Mouse (Mus musculus) kidney, embryonic 16.5 days (tissue): ENCODE data around the gene Bmp5. TPM values are rescaled to one million over a fixed set of nuclear protein-coding genes. Genes with fewer than 3 reads are reported as not detected.

Experiments used
- ATAC-seq: fragments of 200-750 bp; cut with Nextera tagmentation; 2 replicates; pipeline ENCODE4 v1.8.0; 2017; ENCODE audit warnings: moderate TSS enrichment; ENCODE audit not compliant: low FRiP score, low TSS enrichment
- H3K27ac ChIP-seq: fragments of 300-500 bp; sonication (generic); 2 replicates; pipeline ENCODE4 v1.5.1; 2014; ENCODE audit warnings: low read length
- H3K27me3 ChIP-seq: fragments of 300-500 bp; sonication (generic); 2 replicates; pipeline ENCODE4 v1.6.1; 2014; ENCODE audit warnings: low read length, control low read depth, mixed read lengths; ENCODE audit not compliant: insufficient read depth
- H3K36me3 ChIP-seq: fragments of 300-500 bp; sonication (generic); 2 replicates; pipeline ENCODE4 v1.6.1; 2014; ENCODE audit warnings: low read length, control low read depth, mixed read lengths; ENCODE audit not compliant: insufficient read depth
- H3K4me1 ChIP-seq: fragments of 300-500 bp; sonication (generic); 2 replicates; pipeline ENCODE4 v1.6.1; 2014; ENCODE audit warnings: low read length, control low read depth, mixed read lengths; ENCODE audit not compliant: insufficient read depth
- H3K4me2 ChIP-seq: fragments of 300-500 bp; sonication (generic); replicated peaks from 2 replicates; pipeline ENCODE4 v1.6.1; 2014; ENCODE audit warnings: low read depth, low read length
- H3K4me3 ChIP-seq: fragments of 300-500 bp; sonication (generic); 2 replicates; pipeline ENCODE4 v1.5.1; 2014; ENCODE audit warnings: mild to moderate bottlenecking, low read length
- H3K9ac ChIP-seq: fragments of 300-500 bp; sonication (generic); replicated peaks from 2 replicates; pipeline ENCODE4 v1.6.1; 2014; ENCODE audit warnings: low read length
- H3K9me3 ChIP-seq: fragments of 300-500 bp; sonication (generic); 2 replicates; pipeline ENCODE4 v1.6.1; 2016; ENCODE audit warnings: low read length, control low read depth
- WGBS: fragments of 180-500 bp; shearing (Covaris S2); extraction: QIAGEN DNeasy Blood & Tissue Kit; methylation state at CpG from one replicate; pipeline ENCODE4 v1.1.7; 2014; 5-methylcytosine and 5-hydroxymethylcytosine counted together
- microRNA-seq: library from miRNA; unstranded; fragments of <30 nt; microRNA quantifications from one replicate; pipeline ENCODE4, GENCODE M21; 2016
- polyA plus RNA-seq: library from polyadenylated mRNA; unstranded; fragments of >200 nt; fragmentation: Nextera tagmentation; extraction: Ambion mirVana; gene quantifications from 2 replicates; pipeline ENCODE4 v1.2.1, GENCODE M21; 2015

Gene Bmp5
- polyA plus RNA-seq, 1 experiment from 2014 or later = 1.9 TPM

DNA sequence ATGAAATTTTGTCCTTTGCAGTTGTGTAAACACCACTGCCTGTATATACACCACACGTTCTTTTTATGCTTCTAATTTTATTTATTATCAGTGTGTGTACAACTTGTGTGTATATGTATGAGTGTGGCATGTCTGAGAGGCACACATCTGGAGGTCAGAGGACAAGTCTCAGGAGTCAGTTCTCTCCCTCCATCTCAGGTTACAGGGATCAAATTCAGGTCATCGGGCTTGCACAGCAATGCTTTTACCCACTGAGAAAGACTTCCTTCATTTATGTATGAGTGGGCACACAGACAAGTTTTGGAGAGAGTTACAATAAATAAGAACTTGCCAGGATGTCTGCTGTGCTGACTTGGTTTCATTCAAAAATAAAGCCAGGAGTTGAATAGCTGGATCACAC lies 140.9 kb downstream of the Bmp5 start:
- 13% methylated on average over 2 of the region's 2 CpGs for WGBS
- Histone ChIP-seq H3K27me3 (no peaks in the 10 kb centered on the region), H3K9ac (no peak overlapping the region), H3K4me1 (no peaks in the 10 kb centered on the region), H3K27ac (no peak overlapping the region), H3K4me3 (no peak overlapping the region), H3K9me3 (no peaks in the 10 kb centered on the region), H3K4me2 (no peak overlapping the region), H3K36me3 (no peaks in the 10 kb centered on the region)
- no peak for ATAC-seq

DNA sequence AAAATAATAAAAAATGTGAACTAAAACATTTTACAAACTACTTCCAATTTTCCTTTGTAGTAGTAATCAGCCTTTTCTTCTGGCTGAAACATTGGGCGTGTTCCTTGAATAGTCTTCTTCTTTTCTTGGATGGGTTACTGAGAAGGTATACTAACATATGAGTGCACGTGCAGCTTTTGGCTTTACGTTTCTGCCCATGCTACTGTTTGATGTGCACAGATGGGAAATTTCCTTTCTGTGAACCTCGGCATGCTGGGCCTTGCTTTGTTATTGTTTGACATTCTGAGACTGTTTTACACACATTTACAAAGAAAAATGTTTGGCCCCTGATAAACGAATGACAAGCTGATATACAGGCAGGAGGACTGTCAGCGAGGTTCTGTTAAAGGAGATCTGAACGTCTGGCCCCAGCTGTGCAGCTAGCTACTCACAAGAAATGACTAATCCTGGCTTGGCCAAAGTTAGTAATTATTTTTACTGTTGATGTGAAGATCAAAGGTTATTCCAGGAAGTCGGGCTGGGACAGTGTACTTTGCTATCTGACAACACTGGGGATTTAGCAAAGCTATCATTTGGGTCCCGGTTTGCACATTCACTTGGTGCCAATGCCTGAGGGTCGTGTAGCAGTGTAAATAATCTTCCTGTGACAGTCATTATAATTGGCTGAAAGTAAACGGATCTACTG lies 152.2 kb downstream of the Bmp5 start:
- Histone ChIP-seq H3K4me3 (no peak overlapping the region), H3K36me3 (no peaks in the 10 kb centered on the region), H3K27ac (no peak overlapping the region), H3K9me3 (no peaks in the 10 kb centered on the region), H3K9ac (no peak overlapping the region), H3K4me2 (no peak overlapping the region), H3K4me1 (peaks cover 5% of the 10 kb centered on the region; the same call in 1 of the 2 replicates), H3K27me3 (no peaks in the 10 kb centered on the region)
- peak; percentile 88 for ATAC-seq
- 27% methylated on average over 11 of the region's 11 CpGs for WGBS

DNA sequence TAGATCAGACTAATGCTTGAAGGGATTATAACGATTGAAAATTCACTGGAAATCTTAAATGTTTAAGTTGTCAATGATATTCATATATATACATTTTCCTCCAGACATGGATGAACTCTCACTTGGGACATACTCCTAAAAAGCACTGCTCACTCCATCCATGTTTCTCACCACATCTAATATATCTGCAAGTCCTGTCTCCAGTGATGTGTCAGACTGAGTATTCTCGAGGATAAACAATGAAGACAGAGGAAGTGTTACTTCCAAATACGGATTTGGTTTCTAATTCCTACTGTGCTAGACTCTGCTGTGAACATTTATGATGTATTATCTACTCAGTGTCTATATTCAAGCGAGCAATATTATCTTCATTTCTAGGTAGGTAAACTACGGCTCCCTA lies 152.9 kb downstream of the Bmp5 start:
- Histone ChIP-seq H3K36me3 (no peaks in the 10 kb centered on the region), H3K27me3 (no peaks in the 10 kb centered on the region), H3K4me1 (peaks cover 5% of the 10 kb centered on the region; the same call in 1 of the 2 replicates), H3K27ac (no peak overlapping the region), H3K4me3 (no peak overlapping the region), H3K9me3 (no peaks in the 10 kb centered on the region), H3K9ac (no peak overlapping the region), H3K4me2 (no peak overlapping the region)
- 65% methylated on average over 5 of the region's 5 CpGs for WGBS
- ATAC-seq = no peak

DNA sequence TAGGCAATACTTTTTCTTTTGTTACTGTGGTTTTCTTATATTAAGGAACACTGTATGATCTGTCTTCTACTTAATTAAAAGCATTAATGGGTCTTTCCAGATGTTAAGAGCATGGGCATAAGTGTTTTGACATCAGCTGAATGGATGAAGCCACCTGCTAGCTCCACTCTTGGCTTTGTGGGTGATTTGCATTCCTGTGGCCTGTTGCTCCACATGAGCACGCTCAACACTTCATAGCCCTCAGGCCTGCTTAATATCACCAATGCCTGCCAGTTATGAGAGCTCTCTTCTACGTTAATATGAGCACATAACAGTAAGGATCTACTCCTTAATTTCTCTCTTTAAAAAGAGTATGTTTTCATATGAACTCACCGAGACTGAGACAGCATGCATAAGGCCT lies 169.5 kb downstream of the Bmp5 start:
- Histone ChIP-seq H3K9ac (no peak overlapping the region), H3K4me2 (no peak overlapping the region), H3K4me3 (no peak overlapping the region), H3K36me3 (no peaks in the 10 kb centered on the region), H3K27ac (no peak overlapping the region), H3K9me3 (no peaks in the 10 kb centered on the region), H3K4me1 (no peaks in the 10 kb centered on the region), H3K27me3 (no peaks in the 10 kb centered on the region)
- 87% methylated on average over 3 of the region's 3 CpGs for WGBS
- ATAC-seq = no peak

Small RNAs within 50 kb of the gene (microRNA-seq; reads per million reads assigned to microRNA genes)
- not detected for gene Gm44355

Other genes starting within 250 kb of the Bmp5 start
- 157 and 167 TPM in 2 replicates for gene Tmod3, start 215.7 kb upstream of the Bmp5 start, polyA plus RNA-seq
- 19.7 and 20.8 TPM in 2 replicates for gene Tmod2, start 164.0 kb upstream of the Bmp5 start, polyA plus RNA-seq
- gene Lysmd2, start 149.6 kb upstream of the Bmp5 start, polyA plus RNA-seq = 31.0 and 31.5 TPM in 2 replicates
- 0.59 and 1.3 TPM in 2 replicates for gene Scg3, start 91.3 kb upstream of the Bmp5 start, polyA plus RNA-seq
- 3.1 TPM in 2 replicates for gene Hmgcll1, start 239.5 kb downstream of the Bmp5 start, polyA plus RNA-seq